Mouse (Mus musculus) A20 (cell line): ENCODE results near the gene Pigb.

ENCODE experiments used
- DNase-seq: peaks from one replicate; pipeline ENCODE4 v3.0.0-alpha.2; 2011; ENCODE audit warnings: low read depth, low spot score

The Pigb gene

DNA sequence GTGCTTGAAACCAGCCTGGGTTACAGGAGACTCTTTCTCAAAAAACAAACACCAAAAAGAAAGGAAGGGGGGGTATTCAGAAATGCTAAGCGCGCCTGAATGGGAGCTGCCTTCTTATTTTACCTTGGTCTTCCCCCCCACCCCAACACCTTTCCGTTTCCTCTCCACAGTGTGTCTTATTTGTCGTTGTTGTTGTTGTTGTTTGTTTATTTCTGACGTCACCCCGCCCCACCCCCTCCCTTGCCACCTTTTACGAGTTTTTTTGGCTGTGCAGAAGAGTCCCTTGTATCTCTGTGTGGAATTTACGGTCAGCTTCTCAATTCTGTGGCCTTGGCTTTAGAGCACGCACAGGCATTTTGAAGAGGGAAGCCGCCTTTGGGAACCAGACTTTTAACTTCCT lies 5.5 kb upstream of the Pigb start:
- DNase-seq: no peak

DNA sequence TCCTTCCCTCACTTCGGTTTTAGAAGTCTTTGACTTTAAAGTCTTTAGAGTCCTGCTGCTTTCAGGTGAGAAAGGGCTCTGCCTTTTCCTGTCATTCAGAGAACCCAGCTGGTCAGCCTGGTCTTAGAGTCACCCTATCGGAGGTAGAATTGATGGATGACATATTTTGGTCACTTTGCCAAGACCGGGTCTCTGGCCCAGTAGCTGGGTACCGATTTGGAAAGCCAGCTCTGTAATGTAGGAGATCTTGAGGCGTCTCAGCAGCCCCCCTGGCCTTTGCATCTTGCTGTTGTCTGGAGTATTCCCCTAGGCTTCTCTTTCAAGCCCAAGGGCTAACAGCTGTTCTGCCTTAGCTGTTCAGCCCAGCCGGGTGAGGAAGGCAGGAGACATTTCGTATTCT lies 5.0 kb upstream of the Pigb start:
- no peak for DNase-seq

DNA sequence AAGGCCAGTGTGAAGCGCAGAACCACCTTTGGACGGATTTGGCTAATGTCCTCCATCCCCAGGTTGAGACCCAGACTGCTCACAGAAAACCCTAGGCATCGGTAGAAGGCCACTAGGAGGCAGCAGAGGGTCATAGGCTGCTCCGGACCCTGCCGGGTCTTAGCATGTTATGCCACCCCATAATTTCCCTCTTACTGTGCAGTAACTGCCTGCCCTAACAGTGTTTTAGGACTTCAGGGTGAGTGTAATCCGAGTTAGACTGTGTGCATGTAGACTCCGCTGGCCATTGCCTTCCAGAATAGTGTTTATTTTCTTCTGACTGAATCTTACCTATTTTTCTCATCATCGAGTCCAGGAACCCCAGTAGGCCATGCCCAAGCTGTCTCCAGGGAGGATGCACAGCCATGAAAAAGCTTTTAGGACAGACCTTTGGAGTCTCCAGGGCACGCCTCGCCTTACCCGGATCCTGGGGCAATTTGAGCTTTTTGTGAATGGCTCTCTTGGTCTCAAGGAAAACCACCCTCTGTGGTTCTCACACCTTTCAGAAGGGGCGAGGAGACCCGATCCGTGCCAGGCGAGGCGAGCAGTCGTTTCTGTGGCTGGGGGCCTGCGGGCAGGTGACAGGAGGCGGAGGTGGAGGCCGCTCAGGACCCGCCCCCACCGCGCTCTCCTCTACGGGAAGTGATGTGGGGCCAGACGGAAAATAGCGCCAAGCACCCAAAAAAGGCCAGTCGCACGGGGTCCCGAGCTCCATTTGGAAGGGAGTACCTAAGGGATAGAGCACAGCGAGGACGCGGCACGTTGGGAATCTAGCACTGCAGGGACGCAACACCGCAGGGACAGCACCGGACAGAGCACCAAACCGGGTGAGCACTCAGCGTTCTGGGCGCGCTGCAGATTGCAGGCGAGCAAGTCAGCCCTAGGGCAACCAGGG lies 4.2 kb upstream of the Pigb start, which contains the start of gene Rab27a:
Gene Rab27a, plus strand, starts transcription at position 709 of the 934 bp plus-strand sequence.
- peak; percentile 92 for DNase-seq

DNA sequence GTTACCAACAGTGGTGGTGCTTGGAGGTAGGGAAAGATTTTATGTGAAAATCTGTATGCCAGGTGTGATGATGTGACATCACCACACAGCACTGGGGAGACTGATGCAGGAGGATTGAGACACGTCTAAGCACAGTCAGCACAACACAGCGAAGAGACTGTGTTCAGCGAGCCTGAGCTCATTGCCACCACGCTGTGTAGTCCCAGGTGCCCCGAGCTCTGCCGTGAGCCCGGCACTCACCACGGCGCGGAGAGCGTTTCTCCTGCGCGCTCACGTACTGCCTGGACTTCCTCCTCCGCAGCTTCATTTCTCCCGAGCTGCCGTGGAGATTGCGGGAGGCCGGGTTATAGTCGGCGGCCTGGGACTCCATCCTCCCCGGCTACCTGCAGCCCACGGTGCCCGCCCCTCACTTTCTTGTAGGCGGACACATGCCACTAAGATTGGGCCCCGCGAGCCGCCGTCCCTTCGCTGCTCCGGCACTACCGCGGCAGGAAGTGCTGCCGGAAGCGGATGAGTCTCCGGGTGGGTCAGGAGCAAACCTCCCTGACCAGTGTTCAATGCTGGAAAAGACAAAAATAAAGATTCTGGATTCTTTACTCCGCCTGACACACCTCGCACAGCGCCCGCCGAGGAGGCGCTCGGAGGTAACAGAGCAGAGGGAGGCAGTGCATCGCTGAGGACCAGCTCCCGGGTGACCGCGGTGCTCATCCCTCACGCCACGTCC lies 794 bp downstream of the Pigb start:
- DNase-seq: peak; percentile 93

DNA sequence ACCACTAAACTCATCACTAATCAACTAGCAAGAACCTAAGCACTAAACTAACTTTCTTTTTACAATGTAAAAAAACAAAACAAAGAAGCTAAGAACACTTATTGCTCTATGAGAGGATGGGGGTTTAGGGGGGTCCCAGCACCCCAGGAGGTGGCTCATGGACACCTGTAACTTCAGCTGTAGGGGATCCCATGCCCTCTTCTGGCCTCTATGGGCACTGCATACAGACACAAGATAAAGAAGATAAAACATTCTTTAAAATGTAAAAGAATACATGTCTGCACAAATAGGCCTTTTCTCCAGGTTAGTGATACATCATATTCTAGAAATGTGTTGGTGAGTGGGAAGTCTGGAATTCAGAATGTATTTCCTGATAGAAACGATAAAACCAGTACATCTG lies 6.8 kb downstream of the Pigb start:
- DNase-seq: peak; percentile 21

DNA sequence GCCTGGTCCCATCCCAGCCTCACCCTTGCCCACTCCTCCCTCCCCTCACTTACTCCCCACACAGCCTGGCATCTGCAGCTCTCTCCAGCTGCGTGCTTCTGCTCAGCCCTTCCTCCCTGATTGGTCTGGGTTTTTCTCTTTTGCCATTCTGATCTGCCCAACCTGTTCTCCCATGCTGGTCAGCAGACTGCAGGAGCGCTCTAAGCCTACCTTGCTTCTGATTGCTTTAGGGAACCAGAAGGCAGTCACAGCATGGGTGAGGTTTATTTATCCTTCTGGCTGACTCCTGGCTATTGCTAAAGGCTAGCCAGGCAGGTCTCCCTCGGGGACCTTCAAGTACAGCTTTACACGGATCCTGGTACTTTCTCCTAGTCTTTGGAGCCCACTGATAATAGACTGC lies 8.8 kb downstream of the Pigb start:
- DNase-seq: no peak

DNA sequence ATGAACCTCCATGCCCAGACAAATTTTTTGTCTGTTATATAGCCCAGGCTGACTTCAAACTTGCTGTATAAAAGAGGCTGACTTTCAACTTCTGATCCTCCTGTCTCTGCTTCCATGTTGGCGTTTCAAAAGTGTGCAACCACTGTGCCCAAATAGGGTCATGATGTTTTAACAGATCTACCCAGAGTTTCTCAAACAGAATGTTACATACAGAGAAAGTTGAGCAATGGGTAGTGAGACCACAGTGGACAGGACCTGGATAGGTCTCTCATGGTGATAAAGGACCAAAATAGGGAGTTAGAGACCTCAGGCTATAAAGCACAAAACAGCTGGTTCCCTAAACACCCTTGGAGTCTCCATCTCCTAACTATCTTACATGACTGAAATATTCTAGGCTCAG lies 9.7 kb downstream of the Pigb start:
- no peak for DNase-seq

DNA sequence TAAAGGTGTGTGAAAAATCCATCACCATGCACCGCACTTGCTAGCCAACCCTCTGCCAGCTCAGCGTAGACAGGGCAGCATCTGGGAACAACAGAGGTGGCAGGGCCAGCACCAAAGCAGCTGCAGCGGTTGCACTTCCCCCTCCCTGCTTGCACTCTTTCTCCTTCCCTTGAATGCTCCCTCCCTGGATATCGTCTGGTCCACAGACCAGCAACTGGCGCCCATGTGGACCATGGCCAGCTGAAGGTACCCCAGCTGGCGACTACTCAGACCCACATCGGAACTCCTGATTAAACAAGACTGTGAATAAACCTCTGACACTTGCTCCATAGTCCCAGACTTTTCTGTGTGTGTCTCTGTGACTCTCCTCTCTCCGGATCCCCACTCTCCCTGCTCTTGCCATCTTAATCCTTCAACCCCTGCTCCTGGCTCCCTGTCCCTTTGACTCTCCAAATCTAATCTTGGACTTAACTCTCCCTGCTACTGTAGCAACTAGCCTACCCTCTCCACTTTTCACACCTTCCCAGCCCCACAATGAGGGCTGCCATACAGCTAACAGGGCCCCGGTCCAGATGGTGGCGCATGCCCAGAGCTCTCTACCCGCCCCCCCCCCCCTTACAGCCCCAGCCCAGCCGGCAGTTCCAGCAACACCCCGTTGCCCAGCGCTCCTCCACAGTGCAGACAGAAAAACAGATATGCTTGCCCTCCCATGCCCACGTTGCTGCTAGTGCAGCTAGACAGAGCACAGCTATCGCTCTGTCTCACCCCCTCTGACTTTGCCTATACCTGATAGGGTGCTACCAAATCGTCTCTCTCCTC lies 14.2 kb downstream of the Pigb start:
- DNase-seq: peak; percentile 93

DNA sequence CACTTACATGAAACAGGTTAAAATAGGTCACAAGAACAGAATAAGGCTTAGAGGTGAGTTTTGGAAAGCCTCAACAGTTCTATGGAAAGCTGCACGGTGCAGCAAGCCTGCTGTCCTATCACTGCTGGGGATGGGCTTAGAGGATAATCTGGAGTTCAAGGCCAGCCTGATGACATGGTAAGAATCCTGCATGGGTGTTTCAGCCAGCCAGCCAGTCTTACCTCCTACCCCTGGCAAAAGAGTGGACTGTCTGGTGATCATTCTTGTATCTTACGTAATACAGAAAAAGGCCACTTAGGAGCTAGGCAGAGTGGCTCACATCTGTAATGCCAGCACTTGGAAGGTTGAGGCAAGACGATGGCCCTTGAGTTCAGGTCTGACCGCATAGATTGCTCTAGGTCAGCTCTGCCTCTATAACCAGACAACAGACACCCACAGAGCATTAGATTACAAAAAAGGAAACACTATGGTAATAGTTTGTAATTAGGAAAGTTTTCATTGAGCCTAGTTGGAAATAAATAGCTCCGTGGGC lies 19.5 kb downstream of the Pigb start:
- no peak for DNase-seq

DNA sequence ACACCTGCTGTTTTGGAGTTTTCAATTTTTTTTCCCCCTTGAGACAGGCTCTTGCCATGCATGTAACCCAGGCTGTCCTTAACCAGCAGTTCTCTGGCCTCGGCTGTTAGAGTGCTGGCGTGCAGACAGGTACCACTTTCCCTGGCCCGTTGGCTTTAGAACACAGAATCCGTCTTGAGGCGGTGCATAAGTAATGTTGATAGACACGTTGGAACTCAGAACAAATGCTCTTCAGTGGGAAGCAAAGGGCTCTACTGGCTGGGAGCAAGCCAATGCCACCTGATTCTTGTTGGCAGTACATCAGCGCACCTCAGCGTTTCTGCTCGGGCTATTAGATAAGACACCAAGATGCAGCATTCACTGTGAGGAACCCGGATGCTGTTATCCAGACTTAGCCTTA lies 20.3 kb downstream of the Pigb start:
- DNase-seq: no peak

DNA sequence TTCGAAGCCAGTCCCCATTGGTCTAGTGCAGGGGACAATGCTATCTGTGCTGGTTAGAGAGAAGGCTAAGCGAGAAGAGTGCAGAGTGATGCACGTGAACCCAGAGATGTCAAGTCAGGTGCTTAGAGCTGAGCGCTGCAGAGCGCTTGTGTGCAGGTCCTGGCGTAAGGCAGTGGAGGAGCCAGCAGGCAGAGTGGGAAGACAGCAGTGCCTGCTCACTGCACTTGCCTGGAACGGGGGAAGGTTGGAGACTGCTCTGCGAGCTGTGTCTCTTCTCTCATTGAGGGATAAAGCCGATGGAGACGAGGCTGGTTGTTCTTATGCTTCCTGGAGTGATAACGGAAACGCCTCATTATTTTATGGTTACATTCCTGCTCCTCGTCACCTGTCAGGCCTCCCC lies 25.5 kb downstream of the Pigb start:
- no peak for DNase-seq

DNA sequence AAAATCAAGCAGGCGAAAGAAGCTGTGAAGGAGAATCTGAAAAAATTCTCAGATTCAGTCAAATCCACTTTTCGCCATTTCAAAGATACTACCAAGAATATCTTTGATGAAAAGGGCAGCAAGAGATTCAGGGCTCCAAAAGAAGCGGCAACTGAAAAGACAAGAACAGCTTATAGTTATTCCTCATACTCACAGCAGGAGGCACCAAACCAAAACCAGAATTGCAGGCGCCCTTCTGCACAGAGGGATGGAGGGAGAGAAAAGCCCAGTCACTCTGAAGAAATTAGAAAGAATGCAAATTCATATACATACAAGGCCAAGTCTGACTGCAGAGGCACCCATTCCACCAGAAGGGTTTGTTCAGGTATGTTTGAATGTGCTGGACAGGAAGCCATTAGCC lies 27.5 kb downstream of the Pigb start:
- no peak for DNase-seq

DNA sequence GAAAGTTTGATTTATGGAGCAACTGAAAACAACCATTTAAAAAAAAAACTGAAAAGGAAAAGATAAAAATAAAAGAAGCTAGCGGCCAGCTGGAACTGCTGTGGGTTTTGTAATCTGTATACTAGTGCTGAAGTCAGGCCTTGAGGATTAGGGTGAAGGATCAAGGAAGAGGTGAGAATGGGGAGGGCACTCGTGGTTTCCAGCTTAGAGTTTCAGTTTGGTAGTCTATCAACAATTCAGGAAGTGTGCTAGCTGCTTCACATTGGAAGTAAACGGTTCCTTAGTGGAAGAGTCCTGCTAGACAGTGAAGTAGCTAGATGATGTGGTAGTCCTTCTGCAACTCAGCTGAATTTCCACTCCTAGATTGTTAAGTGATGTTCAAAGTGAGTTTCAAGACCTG lies 31.8 kb downstream of the Pigb start:
- DNase-seq: no peak

DNA sequence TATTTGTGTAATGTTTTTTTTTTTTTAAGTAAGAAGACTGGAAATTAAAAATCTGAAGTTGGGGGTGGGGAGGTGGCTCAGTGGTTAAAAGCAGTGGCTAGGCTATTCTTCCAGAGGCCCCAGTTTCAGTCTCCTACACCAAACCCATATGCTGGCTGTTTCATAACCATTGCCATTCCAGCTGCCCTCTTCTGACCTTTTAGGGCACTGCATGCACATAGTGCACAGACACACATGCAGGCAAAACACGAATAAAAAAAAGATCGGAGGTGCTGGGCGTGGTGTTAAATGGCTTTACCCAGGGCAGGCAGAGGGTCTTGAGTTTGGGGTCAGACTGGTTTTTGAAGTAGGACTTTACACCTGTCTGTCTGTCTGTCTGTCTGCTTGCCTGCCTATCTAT lies 34.0 kb downstream of the Pigb start:
- no peak for DNase-seq

DNA sequence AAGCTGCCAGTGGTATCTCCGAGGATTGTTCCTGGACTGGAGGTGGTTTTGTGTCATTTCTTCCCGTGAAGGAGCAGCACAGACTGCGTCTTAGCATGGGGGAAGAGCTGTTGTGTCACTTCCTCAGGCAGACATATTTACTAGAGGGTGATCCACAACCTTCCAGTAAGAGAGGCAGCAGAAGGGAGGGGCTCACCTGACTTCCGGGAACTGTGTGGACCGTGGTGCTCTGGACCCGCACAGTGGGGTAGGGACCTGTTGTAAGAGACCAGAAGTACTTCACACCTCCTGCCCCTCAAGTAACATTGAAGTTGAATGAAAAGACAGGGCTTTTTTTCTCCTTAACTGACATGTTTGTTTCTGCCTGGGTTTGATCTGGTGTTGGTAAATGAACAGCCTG lies 35.1 kb downstream of the Pigb start:
- DNase-seq: no peak

DNA sequence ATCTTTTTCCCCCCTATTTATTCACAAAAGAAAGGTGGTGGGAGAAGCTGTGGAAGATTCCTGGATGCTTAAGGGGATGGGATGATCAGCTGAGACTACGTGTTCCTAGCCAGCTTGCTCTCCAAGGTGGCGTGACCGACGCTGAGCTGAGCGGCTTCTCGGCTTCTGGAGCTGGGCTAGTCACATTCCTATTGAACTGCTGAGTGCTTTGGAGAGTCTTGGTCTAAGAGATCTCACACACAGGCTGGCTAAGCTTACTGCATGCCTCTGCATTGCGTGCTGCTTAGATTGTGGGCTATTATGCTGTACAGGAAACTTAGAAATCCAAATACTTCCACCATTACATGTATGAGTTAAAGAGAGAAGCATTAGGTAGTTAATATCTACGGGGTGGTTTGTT lies 36.1 kb downstream of the Pigb start:
- no peak for DNase-seq

DNA sequence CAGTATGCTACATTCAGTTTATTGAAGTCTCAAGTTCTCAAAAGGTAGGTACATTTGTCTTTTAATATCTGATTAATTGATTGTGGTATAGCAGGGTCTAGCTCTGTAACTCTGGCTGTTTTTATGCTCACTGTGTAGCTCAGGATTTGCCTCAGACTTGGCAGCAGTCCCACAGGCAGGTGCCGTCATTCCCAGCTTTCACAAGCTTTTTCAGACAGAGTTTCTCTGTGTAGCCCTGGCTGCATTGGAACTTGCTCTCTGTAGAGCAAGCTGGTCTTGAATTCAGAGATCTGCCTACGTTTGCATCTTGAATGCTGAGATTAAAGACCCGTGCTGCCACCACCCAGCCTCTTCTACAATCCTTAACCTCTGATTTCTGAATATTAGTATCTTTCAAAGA lies 38.0 kb downstream of the Pigb start:
- no peak for DNase-seq

DNA sequence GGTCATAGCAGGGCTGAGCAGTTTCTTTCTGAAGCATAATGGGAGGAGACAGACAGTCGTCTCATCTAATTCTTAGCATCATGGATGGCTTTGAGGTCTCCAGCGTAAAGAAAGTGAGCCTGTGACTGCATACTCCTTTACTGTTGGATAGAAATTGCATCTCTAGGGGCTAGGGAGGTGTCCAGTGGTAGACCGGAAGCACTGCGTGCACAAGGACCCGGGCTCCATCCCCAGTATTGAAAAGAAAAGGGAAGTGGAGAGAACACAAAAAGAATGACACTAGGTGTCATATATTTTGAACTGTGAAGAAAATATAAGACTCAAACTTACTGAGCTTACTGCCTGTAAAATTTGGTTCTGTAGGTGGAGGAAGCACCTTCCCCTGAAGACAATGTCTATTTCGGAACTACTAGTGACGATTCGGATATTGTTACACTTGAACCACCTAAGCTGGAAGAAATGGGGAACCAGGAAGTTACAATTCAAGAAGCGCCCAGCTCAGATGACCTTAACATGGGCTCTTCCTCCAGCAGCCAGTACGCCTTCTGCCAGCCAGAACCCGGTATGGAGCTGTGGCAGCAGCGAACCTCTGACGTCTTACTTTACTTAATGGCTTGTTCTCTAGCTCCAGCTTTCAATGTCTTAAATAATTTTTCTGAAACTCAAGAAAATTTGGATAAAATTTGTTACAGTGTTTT lies 38.7 kb downstream of the Pigb start:
- no peak for DNase-seq

DNA sequence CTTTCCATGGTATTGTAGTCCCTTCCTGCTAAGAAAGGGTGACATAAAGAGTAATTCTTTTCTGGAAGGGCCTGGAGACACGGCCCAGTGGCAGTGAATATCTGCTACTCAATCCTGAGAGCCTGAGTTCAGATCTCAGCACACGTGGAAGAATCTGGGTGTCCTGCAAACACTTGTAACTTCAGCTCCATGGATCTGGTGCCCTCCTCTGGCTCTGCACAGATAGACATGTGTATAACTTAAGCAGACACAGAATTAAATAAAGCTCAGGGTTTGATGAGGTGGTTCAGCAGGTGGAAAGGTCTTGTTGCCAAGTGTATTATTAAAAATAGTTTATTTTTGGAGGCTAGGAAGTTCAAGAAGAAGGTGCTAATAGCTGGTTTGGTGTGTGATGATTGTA lies 39.7 kb downstream of the Pigb start:
- DNase-seq: no peak

DNA sequence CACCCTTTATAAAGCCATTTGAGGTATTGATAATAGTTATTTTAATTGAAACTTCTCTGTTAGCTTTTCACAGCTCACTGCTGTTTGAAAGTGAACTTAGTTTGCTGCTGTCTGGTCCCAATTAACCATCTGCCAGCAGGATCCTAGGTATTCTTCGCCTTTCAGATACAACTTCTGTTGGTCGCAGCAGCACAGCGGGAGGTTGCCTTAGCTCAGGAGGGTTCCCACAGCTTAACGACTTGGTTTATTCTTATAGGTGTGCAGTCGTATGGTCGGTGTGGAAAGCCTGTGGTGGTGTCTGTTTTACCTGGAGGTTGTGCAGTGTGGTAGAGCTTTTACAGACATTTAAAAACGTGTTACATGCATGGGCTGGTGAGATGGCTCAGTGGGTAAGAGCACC lies 43.4 kb downstream of the Pigb start:
- DNase-seq: no peak

DNA sequence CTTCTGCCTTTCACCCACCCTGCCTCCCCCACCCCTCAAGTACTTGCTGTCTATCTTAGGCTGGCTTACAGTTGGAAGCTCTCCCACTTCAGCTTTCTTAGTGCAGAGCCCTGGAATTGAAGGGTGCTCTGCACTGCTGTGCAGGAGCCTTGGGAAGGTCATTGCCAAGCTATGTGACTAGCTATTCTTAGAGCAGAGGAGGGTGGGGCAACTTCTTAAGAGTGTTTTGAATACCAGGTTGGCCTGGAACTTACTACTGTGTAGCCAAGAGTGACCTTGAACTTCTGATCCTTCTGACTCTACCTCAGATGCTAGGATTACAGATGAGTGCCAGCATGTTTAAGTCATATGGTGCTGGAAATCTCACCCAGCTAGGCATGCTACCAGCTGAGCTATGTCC lies 44.0 kb downstream of the Pigb start:
- DNase-seq: no peak
